Mouse (Mus musculus) thymus, postnatal 14 days (tissue): ENCODE measurements at regions not wholly inside any gene's neighbourhood (a gene's known extent, or its start where the extent isn't known, plus 50 kb on each side); places are given as distances from the start of the nearest gene placed in this dataset.
A peak's percentile ranks its signal among the peaks of the same experiment; 100 is the strongest.

ENCODE experiments used
- DNase-seq: peaks from one replicate; pipeline ENCODE4 v3.0.0; 2021

GRCm38 (mm10) chr19:21214253-21214652 is 57.8 kb upstream of the Zfand5 start:
- no peak for DNase-seq

GRCm38 (mm10) chr19:21193461-21193860 is 78.6 kb upstream of the Zfand5 start:
- no peak for DNase-seq

GRCm38 (mm10) chr19:21192576-21192975 is 79.5 kb upstream of the Zfand5 start:
- no peak for DNase-seq

- no peak for DNase-seq
Measured at GRCm38 (mm10) chr19:21189216-21189615, 82.9 kb upstream of the Zfand5 start.

- no peak for DNase-seq
Measured at GRCm38 (mm10) chr19:21186656-21187055, 85.4 kb upstream of the Zfand5 start.

GRCm38 (mm10) chr19:21186016-21186415 is 86.1 kb upstream of the Zfand5 start:
- no peak for DNase-seq

- DNase-seq = no peak
Measured at GRCm38 (mm10) chr19:21183028-21183427, 89.0 kb upstream of the Zfand5 start.

GRCm38 (mm10) chr19:21179886-21180285 is 92.2 kb upstream of the Zfand5 start:
- no peak for DNase-seq

GRCm38 (mm10) chr19:21175426-21175831 is 96.6 kb upstream of the Zfand5 start:
- DNase-seq = peak; percentile 6

- peak; percentile 15 for DNase-seq
Measured at GRCm38 (mm10) chr19:21174636-21175035, 97.4 kb upstream of the Zfand5 start.

- peak; percentile 63 for DNase-seq
Measured at GRCm38 (mm10) chr19:21173896-21174483, 98.1 kb upstream of the Zfand5 start.

GRCm38 (mm10) chr19:21171191-21171590 is 100.9 kb upstream of the Zfand5 start:
- no peak for DNase-seq

- no peak for DNase-seq
Measured at GRCm38 (mm10) chr19:21170785-21171184, 101.3 kb upstream of the Zfand5 start.

- DNase-seq = no peak
Measured at GRCm38 (mm10) chr19:21166939-21167338, 105.1 kb upstream of the Zfand5 start.

- DNase-seq = no peak
Measured at GRCm38 (mm10) chr19:21166465-21166860, 105.6 kb upstream of the Zfand5 start.

- DNase-seq = no peak
Measured at GRCm38 (mm10) chr19:21165763-21166464, 106.2 kb upstream of the Zfand5 start.

- no peak for DNase-seq
Measured at GRCm38 (mm10) chr19:21163978-21164377, 108.1 kb upstream of the Zfand5 start.

- DNase-seq = no peak
Measured at GRCm38 (mm10) chr19:21160946-21161345, 111.1 kb upstream of the Zfand5 start.

GRCm38 (mm10) chr19:21159189-21160137 is 112.6 kb upstream of the Zfand5 start:
- DNase-seq = no peak

GRCm38 (mm10) chr19:21154162-21154561 is 117.9 kb upstream of the Zfand5 start:
- no peak for DNase-seq

GRCm38 (mm10) chr19:21152027-21152426 is 120.1 kb upstream of the Zfand5 start:
- no peak for DNase-seq

- DNase-seq = no peak
Measured at GRCm38 (mm10) chr19:21150849-21151248, 121.2 kb upstream of the Zfand5 start.

- DNase-seq = no peak
Measured at GRCm38 (mm10) chr19:21150241-21150640, 121.8 kb upstream of the Zfand5 start.
